Mouse (Mus musculus) inflammation-experienced regulatory T-cells, adult 6 months (primary cell): ENCODE measurements around the gene Ing2. TPM values are rescaled to one million over a fixed set of nuclear protein-coding genes. Genes with fewer than 3 reads are reported as not detected.

ENCODE experiments used
- ATAC-seq: one replicate; pipeline ENCODE4 v1.8.0; 2017
- polyA plus RNA-seq, 3 experiments: library from polyadenylated mRNA; unstranded; fragments of 100-300 nt; shearing (Covaris generic); gene quantifications; one replicate each; pipeline ENCODE4 v1.2.1; 2017

The Ing2 gene
- 1 to 10 TPM; 6.3 to 9.3 (median 8.0) TPM for polyA plus RNA-seq

GRCm38 (mm10) chr8:47674777-47675710, at the start of gene Ing2:
Ing2 (minus strand) TSS chr8:47675556.
- ATAC-seq: peak; percentile 75

- ATAC-seq: no peak
Observed at GRCm38 (mm10) chr8:47721609-47722008, 46.3 kb upstream of the Ing2 start.

GRCm38 (mm10) chr8:47718641-47719040, 43.3 kb upstream of the Ing2 start:
- ATAC-seq: no peak

GRCm38 (mm10) chr8:47713761-47714745, 38.7 kb upstream of the Ing2 start, which contains the start of gene Cdkn2aip:
Cdkn2aip (minus strand) TSS chr8:47713932.
- ATAC-seq: peak; percentile 73

GRCm38 (mm10) chr8:47713171-47713663, 37.9 kb upstream of the Ing2 start:
- peak; percentile 29 for ATAC-seq

- ATAC-seq: no peak
Observed at GRCm38 (mm10) chr8:47708106-47708505, 32.8 kb upstream of the Ing2 start.

- ATAC-seq: no peak
Observed at GRCm38 (mm10) chr8:47706746-47707145, 31.4 kb upstream of the Ing2 start.

GRCm38 (mm10) chr8:47702333-47702732, 27.0 kb upstream of the Ing2 start:
- ATAC-seq: no peak

- no peak for ATAC-seq
Observed at GRCm38 (mm10) chr8:47697696-47698095, 22.3 kb upstream of the Ing2 start.

GRCm38 (mm10) chr8:47695431-47696105, 20.2 kb upstream of the Ing2 start:
- ATAC-seq: no peak

- peak; percentile 48 for ATAC-seq
Observed at GRCm38 (mm10) chr8:47693119-47693518, 17.8 kb upstream of the Ing2 start.

- ATAC-seq: no peak
Observed at GRCm38 (mm10) chr8:47691831-47692230, 16.5 kb upstream of the Ing2 start.

GRCm38 (mm10) chr8:47691303-47691702, 15.9 kb upstream of the Ing2 start:
- ATAC-seq: no peak

GRCm38 (mm10) chr8:47690674-47691078, 15.3 kb upstream of the Ing2 start:
- no peak for ATAC-seq

GRCm38 (mm10) chr8:47689704-47690326, 14.5 kb upstream of the Ing2 start:
- ATAC-seq: peak; percentile 46

- no peak for ATAC-seq
Observed at GRCm38 (mm10) chr8:47684441-47684840, 9.1 kb upstream of the Ing2 start.

- no peak for ATAC-seq
Observed at GRCm38 (mm10) chr8:47683994-47684393, 8.6 kb upstream of the Ing2 start.

- no peak for ATAC-seq
Observed at GRCm38 (mm10) chr8:47680306-47680705, 5.0 kb upstream of the Ing2 start.

- no peak for ATAC-seq
Observed at GRCm38 (mm10) chr8:47679603-47680002, 4.2 kb upstream of the Ing2 start.

- ATAC-seq: no peak
Observed at GRCm38 (mm10) chr8:47676631-47677030, 1.3 kb upstream of the Ing2 start.

- no peak for ATAC-seq
Observed at GRCm38 (mm10) chr8:47676224-47676623, 868 bp upstream of the Ing2 start.

- ATAC-seq: peak; percentile 52
Observed at GRCm38 (mm10) chr8:47675786-47676185, 430 bp upstream of the Ing2 start.
